Mouse (Mus musculus) megakaryocyte progenitor cell, adult 5-6 weeks (primary cell): Measurements from ENCODE around the gene Adam30. TPM values are rescaled to one million over a fixed set of nuclear protein-coding genes. Genes with fewer than 3 reads are reported as not detected.

Experiments
- ATAC-seq: replicated peaks from 2 replicates; pipeline ENCODE4 v1.8.0; 2016; ENCODE audit warnings: mild to moderate bottlenecking, moderate TSS enrichment, inconsistent platforms; ENCODE audit not compliant: poor library complexity
- total RNA-seq, 2 experiments: library from RNA; stranded (forward) in 1 of 2; stranded (reverse) in 1 of 2; fragments of 157-497, 149-512 nt in 1 of 2; fragments of 200-1000 nt in 1 of 2; gene quantifications; 2 replicates each; pipeline versions ENCODE4 v1.2.3 to v1.2.4; 2015 to 2017

Adam30 gene
- total RNA-seq, 2 experiments from 2014 or later: 0.05 TPM; not detected in 1

- ATAC-seq: no peak
Observed at GRCm38 (mm10) chr3:98185163-98185714, 24.8 kb downstream of the Adam30 start.

DNA sequence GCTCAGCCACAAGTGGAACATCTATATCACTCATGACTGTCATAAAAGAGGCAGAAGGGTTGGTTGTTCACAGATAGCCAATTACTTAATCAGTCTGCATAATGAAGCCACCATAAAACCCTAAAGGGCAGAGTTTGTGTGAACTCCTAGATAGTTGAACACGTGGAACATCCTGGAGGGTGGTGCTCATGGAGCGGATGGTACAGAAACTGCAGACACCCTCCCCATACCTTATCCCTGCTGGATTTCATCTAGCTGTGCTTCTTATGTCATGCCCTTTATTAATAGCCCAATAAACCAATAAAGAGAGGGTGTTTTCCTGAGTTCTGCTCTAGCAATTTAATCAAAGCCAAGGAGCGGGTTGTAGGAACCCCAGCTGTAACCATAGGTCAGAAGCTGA lies 27.3 kb downstream of the Adam30 start:
- no peak for ATAC-seq

DNA sequence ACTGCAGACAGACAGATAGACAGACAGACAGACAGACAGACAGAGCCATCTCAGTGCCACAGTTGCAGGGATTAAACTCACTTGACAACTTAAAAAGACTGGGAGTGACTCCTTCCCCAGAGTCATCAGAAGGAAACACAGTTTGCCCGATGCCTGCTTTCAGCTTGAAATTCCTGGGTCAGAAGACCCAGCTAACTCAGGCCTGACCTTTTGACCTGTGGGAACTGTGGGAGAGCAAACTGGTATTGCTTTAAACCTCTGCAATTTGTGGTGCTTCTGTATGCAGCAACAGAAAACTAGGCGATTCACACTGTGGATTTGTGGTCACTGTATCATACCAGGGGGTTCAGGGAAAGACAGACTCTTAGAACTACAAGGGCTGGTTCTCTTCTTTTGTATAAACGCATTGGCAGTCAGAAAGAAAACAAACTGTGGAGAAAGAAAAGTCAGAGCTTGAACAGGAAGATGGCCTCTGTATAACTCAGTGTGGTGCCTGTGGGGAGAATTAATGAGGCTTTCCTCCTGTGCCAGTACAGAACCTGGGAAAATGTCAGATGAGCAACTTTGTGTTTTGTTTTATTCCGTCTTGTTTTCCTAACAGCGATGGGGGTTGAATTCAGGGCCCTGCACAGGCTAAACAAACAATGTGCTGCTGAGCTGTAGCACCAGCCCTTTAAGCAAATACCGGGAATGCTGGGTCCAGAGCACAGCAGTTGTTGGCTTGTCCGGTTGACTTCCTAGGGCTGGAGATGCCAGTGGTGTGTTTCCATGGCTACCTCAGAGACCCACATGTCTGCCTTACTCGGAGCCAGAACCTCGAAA lies 37.5 kb downstream of the Adam30 start:
- ATAC-seq: no peak

DNA sequence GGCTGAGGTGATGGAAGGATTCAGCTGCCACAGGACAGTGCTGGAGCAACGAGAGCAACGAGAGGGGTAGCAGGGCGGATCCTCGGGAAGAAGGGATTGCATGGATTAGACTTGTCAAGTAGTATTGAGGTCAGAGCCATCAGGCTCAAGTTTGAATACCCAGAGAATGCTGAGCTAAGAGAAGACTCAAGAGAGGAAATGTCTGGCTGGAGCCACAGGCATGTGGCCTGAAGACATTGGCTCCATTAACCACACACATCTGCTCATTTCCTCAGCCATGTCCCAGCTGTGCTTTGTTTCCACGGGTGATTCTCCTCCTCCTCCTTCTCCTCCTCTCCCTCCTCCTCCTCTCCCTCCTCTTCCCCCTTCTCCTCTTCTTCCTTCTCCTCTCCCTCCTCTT lies 39.3 kb downstream of the Adam30 start:
- peak; percentile 51 for ATAC-seq

GRCm38 (mm10) chr3:98203282-98203681 lies 42.9 kb downstream of the Adam30 start:
- peak; percentile 51 for ATAC-seq

DNA sequence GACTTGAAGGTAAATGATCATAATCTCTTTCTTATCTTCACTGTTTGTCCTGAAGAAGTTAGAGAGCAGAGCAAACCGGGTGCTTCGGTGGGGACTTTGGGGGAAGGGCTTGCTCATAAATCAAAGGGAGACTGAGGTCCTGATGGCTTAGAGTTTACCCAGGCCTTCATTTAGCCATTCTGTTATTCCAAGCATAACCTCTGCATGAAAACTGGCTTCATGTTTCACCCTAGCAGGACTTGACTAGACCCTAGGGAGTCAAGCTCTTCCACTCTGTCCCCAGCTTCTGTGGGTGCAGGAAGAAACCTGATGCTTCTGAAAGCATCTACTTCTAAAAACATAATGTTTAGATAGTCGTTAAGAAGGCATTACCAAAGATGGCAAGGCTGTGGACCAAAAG lies 46.5 kb downstream of the Adam30 start:
- no peak for ATAC-seq

DNA sequence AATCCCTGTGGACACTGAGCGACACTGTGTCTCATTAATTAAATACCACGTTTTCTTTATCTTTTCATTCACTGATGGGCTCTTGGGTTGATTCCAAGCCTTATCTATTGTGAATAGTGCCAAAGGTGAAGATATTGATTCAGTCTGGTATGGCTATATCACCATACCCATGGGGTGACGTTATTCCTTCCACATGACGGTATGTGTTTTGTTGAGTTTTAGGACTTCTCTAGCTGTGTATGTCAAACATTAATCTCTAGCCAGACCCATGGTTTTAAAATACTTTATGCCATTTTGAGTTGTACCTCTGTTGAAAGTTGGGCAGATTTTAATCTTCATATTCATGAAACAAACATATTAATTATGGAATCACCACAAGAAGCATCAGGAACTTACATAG lies 48.7 kb downstream of the Adam30 start:
- no peak for ATAC-seq

- no peak for ATAC-seq
Observed at GRCm38 (mm10) chr3:98210860-98211259, 50.4 kb downstream of the Adam30 start.

GRCm38 (mm10) chr3:98211301-98212081 lies 51.1 kb downstream of the Adam30 start:
- ATAC-seq: peak; percentile 69

Other genes starting within 250 kb of the Adam30 start
- gene Notch2, start 147.1 kb upstream of the Adam30 start, total RNA-seq (2015): 23.5 and 23.6 TPM in 2 replicates
- gene Notch2, start 147.1 kb upstream of the Adam30 start, total RNA-seq (2017): 20.9 and 21.8 TPM in 2 replicates
- not detected in 2 replicates for gene Reg4, start 61.5 kb downstream of the Adam30 start, total RNA-seq (2015)
- gene Reg4, start 61.5 kb downstream of the Adam30 start, total RNA-seq (2017): not detected in 2 replicates
- gene Hmgcs2, start 119.8 kb downstream of the Adam30 start, total RNA-seq (2015): 0.12 and 0.27 TPM in 2 replicates
- gene Hmgcs2, start 119.8 kb downstream of the Adam30 start, total RNA-seq (2017): 0.21 and 0.54 TPM in 2 replicates
- gene Phgdh, start 179.4 kb downstream of the Adam30 start, total RNA-seq (2015): 108 and 138 TPM in 2 replicates
- 493 and 521 TPM in 2 replicates for gene Phgdh, start 179.4 kb downstream of the Adam30 start, total RNA-seq (2017)
- gene Zfp697, start 221.8 kb downstream of the Adam30 start, total RNA-seq (2015): 0.90 and 1.2 TPM in 2 replicates
- gene Zfp697, start 221.8 kb downstream of the Adam30 start, total RNA-seq (2017): 0.54 and 0.84 TPM in 2 replicates